8 mouse cellular contexts compared by ENCODE assay signal in the genomic region with DNA sequence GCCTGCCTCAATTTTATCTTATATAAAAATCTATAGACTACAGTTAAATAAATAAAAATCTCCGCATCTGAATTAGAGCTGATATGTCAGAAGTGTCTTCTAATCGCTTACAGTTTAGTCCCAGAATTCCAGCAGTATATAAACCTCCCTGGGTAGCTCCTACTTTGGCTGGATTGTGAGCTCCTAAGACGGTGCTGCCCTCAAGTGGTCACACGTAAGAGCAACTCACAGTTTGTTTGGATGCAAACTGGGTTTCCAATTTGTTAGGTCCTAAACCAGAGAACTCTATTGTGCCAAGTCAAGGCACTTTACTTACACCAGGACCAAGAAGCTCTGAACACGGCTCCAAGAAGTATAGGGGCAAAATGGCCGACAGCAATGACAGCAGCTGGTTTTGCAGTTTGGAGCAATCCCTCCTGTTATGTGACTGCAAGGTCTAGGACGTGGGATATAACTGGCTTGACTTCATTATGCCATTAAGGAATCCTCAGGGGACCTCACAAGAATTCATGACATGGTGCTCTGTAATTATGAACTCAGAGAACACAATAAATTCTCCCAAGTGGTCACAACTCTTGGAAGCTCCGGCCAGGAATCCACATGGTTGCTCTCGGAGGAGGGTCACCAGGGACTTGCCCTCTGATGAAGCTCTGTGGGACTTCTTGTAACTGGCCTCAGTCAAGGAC.
DNase-seq lines count a peak whose midpoint lies in the region; ATAC-seq and TF ChIP-seq lines count a peak whose summit lies in the region.

No protein-coding gene starts in this region.

- no peak overlapping the region for H3K27ac ChIP-seq in thymus, adult 2 months (ENCODE audit: control insufficient read depth, insufficient read depth, low read length)
- H3K27ac ChIP-seq in gastrocnemius, adult 2 months = peak overlapping the region; percentile 92
- H3K27ac ChIP-seq in hindbrain, embryonic 16.5 days (ENCODE audit: low read depth, low read length) = no peak overlapping the region
- no peak overlapping the region for H3K27ac ChIP-seq in left cerebral cortex, adult 2 months
- H3K27ac ChIP-seq in midbrain, embryonic 15.5 days = no peak overlapping the region
- peak overlapping the region; percentile 24 for H3K27ac ChIP-seq in testis, adult 2 months (ENCODE audit: control insufficient read depth, insufficient read depth, low read depth, low read length)

- no peaks in the 10 kb centered on the region for H3K27me3 ChIP-seq in thymus, adult 2 months (ENCODE audit: control insufficient read depth, insufficient read depth, low read length)
- H3K27me3 ChIP-seq in hindbrain, embryonic 16.5 days (replicated peaks; ENCODE audit: control insufficient read depth, insufficient read depth, low read length) = no peaks in the 10 kb centered on the region
- H3K27me3 ChIP-seq in midbrain, embryonic 15.5 days (replicated peaks) = no peaks in the 10 kb centered on the region
- no peaks in the 10 kb centered on the region for H3K27me3 ChIP-seq in testis, adult 2 months (ENCODE audit: control insufficient read depth, insufficient read depth, low read length)

- no peak for TF ChIP-seq CTCF in thymus, adult 2 months (IDR thresholded peaks at IDR 0.05; ENCODE audit: borderline replicate concordance, control insufficient read depth, extremely low read depth, insufficient read depth, low read length, poor library complexity)
- TF ChIP-seq CTCF in gastrocnemius, adult 2 months (IDR thresholded peaks at IDR 0.05) = peak; percentile 88
- peak; percentile 79 for TF ChIP-seq CTCF in left cerebral cortex, adult 2 months (IDR thresholded peaks at IDR 0.05)
- TF ChIP-seq CTCF in testis, adult 2 months (IDR thresholded peaks at IDR 0.05; ENCODE audit: control insufficient read depth, insufficient read depth, insufficient replicate concordance, low read depth, low read length) = no peak

- H3K4me3 ChIP-seq in thymus, adult 2 months (ENCODE audit: control insufficient read depth, insufficient read depth, low read length) = no peak overlapping the region
- peak overlapping the region; percentile 60 for H3K4me3 ChIP-seq in gastrocnemius, adult 2 months
- no peak overlapping the region for H3K4me3 ChIP-seq in hindbrain, embryonic 16.5 days (ENCODE audit: low read length)
- no peak overlapping the region for H3K4me3 ChIP-seq in left cerebral cortex, adult 2 months
- H3K4me3 ChIP-seq in midbrain, embryonic 15.5 days = no peak overlapping the region
- H3K4me3 ChIP-seq in testis, adult 2 months (ENCODE audit: control insufficient read depth, low read depth, low read length) = no peak overlapping the region

- peak; percentile 18 for DNase-seq in thymus, adult 2 months
- DNase-seq in thymus, adult 18-20 months = no peak
- peak; percentile 58 to 70 for DNase-seq in cerebellum, postnatal 14 days
- DNase-seq in gastrocnemius, adult 2 months = peak; percentile 74
- DNase-seq in left cerebral cortex, adult 2 months (ENCODE audit: extremely low spot score in 1 of 2, low spot score in 2 of 2) = peak; percentile 40

- no peaks in the 10 kb centered on the region for H3K4me1 ChIP-seq in thymus, adult 2 months (replicated peaks; ENCODE audit: control insufficient read depth, insufficient read depth, low read length)
- no peaks in the 10 kb centered on the region for H3K4me1 ChIP-seq in hindbrain, embryonic 16.5 days (ENCODE audit: control insufficient read depth, insufficient read depth, low read depth, low read length)
- H3K4me1 ChIP-seq in midbrain, embryonic 15.5 days = peaks cover 3% of the 10 kb centered on the region; the same call in 1 of the 2 replicates
- H3K4me1 ChIP-seq in testis, adult 2 months (ENCODE audit: control insufficient read depth, insufficient read depth, low read length) = no peaks in the 10 kb centered on the region

- H3K36me3 ChIP-seq in thymus, adult 2 months (ENCODE audit: control insufficient read depth, insufficient read depth, low read length) = no peaks in the 10 kb centered on the region
- H3K36me3 ChIP-seq in hindbrain, embryonic 16.5 days (ENCODE audit: control insufficient read depth, insufficient read depth, low read length) = no peaks in the 10 kb centered on the region
- H3K36me3 ChIP-seq in midbrain, embryonic 15.5 days (replicated peaks) = no peaks in the 10 kb centered on the region
- no peaks in the 10 kb centered on the region for H3K36me3 ChIP-seq in testis, adult 2 months (ENCODE audit: control insufficient read depth, insufficient read depth, low read length)

- ATAC-seq in hindbrain, embryonic 16.5 days = peak; percentile 79
- peak; percentile 77 for ATAC-seq in midbrain, embryonic 15.5 days (replicated peaks)

- WGBS in thymus, adult 2 months = 45% methylated on average over 9 of the region's 9 CpGs
- 37% methylated on average over 9 of the region's 9 CpGs for WGBS in hindbrain, embryonic 16.5 days
- WGBS in midbrain, embryonic 15.5 days = 35% methylated on average over 9 of the region's 9 CpGs

- H3K9ac ChIP-seq in hindbrain, embryonic 16.5 days (ENCODE audit: low read depth, low read length) = no peak overlapping the region
- no peak overlapping the region for H3K9ac ChIP-seq in midbrain, embryonic 15.5 days

- no peak overlapping the region for H3K4me2 ChIP-seq in hindbrain, embryonic 16.5 days (ENCODE audit: low read length)
- H3K4me2 ChIP-seq in midbrain, embryonic 15.5 days = no peak overlapping the region

- no peaks in the 10 kb centered on the region for H3K9me3 ChIP-seq in hindbrain, embryonic 16.5 days (ENCODE audit: control insufficient read depth, low read length)
- H3K9me3 ChIP-seq in midbrain, embryonic 15.5 days = no peaks in the 10 kb centered on the region

- no peak for TF ChIP-seq POLR2A in thymus, adult 2 months (IDR thresholded peaks at IDR 0.05; ENCODE audit: control insufficient read depth, extremely low read depth, insufficient read depth, low read length, poor library complexity)
- TF ChIP-seq POLR2A in testis, adult 2 months (IDR thresholded peaks at IDR 0.05; ENCODE audit: control insufficient read depth, low read depth, low read length) = no peak

- intact Hi-C loops in gastrocnemius, adult 2 months (cut with DNase I) = loop anchor here (2.0 to 5.0 kb wide), 2 partner anchors 177 to 220 kb away; a partner anchor contains a TSS
- intact Hi-C loops in left cerebral cortex, adult 2 months (cut with DNase I) = loop anchor here (5.0 kb wide), 2 partner anchors 42 to 222 kb away; no protein-coding TSS in a partner anchor

Comparison
In these comparisons a context has a peak if more than half of its experiments do, and no peak if none do; other contexts are left out.
1. DNase-seq: peak in thymus, adult 2 months (single experiment), cerebellum, postnatal 14 days (2 of 2), gastrocnemius, adult 2 months (single experiment) and left cerebral cortex, adult 2 months (2 of 2); none in thymus, adult 18-20 months (0 of 2).
2. H3K27ac ChIP-seq: peak in gastrocnemius, adult 2 months (single experiment) and testis, adult 2 months (single experiment); none in thymus, adult 2 months (single experiment), hindbrain, embryonic 16.5 days (single experiment), left cerebral cortex, adult 2 months (single experiment) and midbrain, embryonic 15.5 days (single experiment).
3. CTCF ChIP-seq: peak in gastrocnemius, adult 2 months (single experiment) and left cerebral cortex, adult 2 months (single experiment); none in thymus, adult 2 months (single experiment) and testis, adult 2 months (single experiment).